Mouse (Mus musculus): ENCODE results near the gene Gm20388. TPM values are rescaled to one million over a fixed set of nuclear protein-coding genes. Genes with fewer than 3 reads are reported as not detected.

The Gm20388 gene
- polyA plus RNA-seq, 1 experiment from 2014 or later: 1.4 TPM

- Histone ChIP-seq H3K4me3 (ENCODE audit: low read depth, low read length) (no peak overlapping the region), H3K9ac (ENCODE audit: low read depth, low read length) (no peak overlapping the region), H3K27me3 (ENCODE audit: control insufficient read depth, insufficient read depth, low read depth, low read length) (no peaks in the 10 kb centered on the region), H3K4me1 (ENCODE audit: control insufficient read depth, low read depth, low read length) (no peaks in the 10 kb centered on the region; the same call in 1 of the 2 replicates), H3K27ac (ENCODE audit: low read length) (no peak overlapping the region), H3K4me2 (ENCODE audit: low read depth, low read length) (no peak overlapping the region), H3K9me3 (replicated peaks; ENCODE audit: control insufficient read depth, low read length) (no peaks in the 10 kb centered on the region), H3K36me3 (ENCODE audit: control insufficient read depth, insufficient read depth) (no peaks in the 10 kb centered on the region)
- ATAC-seq (ENCODE audit: low read depth): no peak
- 62% methylated on average over 5 of the region's 5 CpGs for WGBS (ENCODE audit: insufficient replicate concordance)
These were observed 716.7 kb downstream of the Gm20388 start for GRCm38 (mm10) chr8:120627298-120627697.

GRCm38 (mm10) chr8:120630031-120630430, 719.4 kb downstream of the Gm20388 start:
- Histone ChIP-seq H3K27me3 (ENCODE audit: control insufficient read depth, insufficient read depth, low read depth, low read length) (peaks cover 21% of the 10 kb centered on the region), H3K4me2 (ENCODE audit: low read depth, low read length) (no peak overlapping the region), H3K4me1 (ENCODE audit: control insufficient read depth, low read depth, low read length) (peaks cover 6% of the 10 kb centered on the region; the same call in 1 of the 2 replicates), H3K9ac (ENCODE audit: low read depth, low read length) (no peak overlapping the region), H3K4me3 (ENCODE audit: low read depth, low read length) (no peak overlapping the region), H3K27ac (ENCODE audit: low read length) (no peak overlapping the region), H3K9me3 (replicated peaks; ENCODE audit: control insufficient read depth, low read length) (no peaks in the 10 kb centered on the region), H3K36me3 (ENCODE audit: control insufficient read depth, insufficient read depth) (no peaks in the 10 kb centered on the region)
- 60% methylated on average over 5 of the region's 5 CpGs for WGBS (ENCODE audit: insufficient replicate concordance)
- ATAC-seq (ENCODE audit: low read depth): no peak

DNA sequence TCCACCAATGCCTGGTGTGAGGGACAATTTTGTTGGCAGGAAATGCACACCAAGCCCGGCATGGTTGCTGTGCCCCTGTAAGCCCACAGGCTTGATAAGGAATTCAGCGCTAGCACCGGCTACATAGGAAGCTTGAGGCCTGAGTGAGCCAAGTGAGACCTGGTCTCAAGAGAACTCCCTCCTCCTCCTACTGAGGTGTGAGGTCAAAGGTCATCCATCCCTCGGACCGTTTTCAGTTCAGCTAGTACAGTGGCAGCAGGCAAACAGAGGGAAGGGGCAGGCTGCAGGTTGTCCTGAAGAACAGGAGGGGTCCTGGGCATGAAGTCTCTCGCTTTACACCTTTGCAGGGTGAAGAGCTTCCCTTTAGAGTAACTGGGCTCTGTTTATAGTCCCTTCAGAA, 720.2 kb downstream of the Gm20388 start:
- Histone ChIP-seq H3K9ac (ENCODE audit: low read depth, low read length) (no peak overlapping the region), H3K27ac (ENCODE audit: low read length) (no peak overlapping the region), H3K36me3 (ENCODE audit: control insufficient read depth, insufficient read depth) (no peaks in the 10 kb centered on the region), H3K4me3 (ENCODE audit: low read depth, low read length) (no peak overlapping the region), H3K4me2 (ENCODE audit: low read depth, low read length) (no peak overlapping the region), H3K27me3 (ENCODE audit: control insufficient read depth, insufficient read depth, low read depth, low read length) (peaks cover 26% of the 10 kb centered on the region), H3K9me3 (replicated peaks; ENCODE audit: control insufficient read depth, low read length) (no peaks in the 10 kb centered on the region), H3K4me1 (ENCODE audit: control insufficient read depth, low read depth, low read length) (peaks cover 6% of the 10 kb centered on the region; the same call in 1 of the 2 replicates)
- whole genome bisulfite sequencing (ENCODE audit: insufficient replicate concordance): 36% methylated on average over 6 of the region's 6 CpGs
- no peak for ATAC-seq (ENCODE audit: low read depth)

DNA sequence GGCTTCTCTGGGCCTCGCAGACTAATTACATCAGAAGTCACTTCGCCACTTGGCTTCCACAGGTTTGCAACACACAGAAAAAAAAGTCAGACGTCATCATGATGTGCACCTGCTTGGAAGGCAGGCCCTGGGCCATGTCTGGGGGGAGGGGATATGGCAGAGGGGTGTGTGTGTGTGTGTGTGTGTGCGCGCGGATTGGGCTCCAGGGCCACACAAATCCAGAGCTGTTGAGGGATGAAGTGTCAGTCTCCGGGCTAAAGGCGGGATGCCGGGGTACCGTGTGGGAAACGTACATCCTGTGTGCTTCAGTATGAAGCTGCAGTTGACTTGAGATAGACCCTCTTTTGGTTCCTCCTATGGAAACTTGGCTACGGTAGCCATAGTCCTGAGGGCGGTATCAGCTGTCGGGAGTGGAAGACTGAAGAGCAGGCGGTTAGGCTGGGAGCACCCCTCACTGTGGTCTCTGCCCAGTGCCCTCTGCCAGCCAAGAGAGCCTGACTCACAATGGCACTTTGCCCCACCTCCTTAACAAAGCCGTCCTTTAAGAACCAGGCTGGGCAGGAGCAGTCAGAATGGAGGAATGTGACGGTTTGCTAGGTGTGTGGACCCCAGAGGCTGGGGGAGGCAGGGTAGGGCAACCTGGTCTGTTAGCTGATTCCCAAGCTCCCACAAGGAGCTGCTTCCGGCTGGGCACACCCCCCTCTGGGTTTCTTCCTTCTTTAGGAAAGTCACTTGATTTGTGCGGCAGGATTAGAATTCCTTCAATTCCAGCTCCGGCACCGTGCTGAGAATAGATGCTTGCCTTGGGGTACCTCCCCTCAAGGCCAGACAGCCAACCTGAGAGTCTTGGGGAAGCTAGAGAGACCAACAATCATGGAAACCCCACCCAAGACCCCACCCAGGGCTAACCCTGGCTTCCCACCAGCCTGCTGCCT, 721.1 kb downstream of the Gm20388 start:
- WGBS (ENCODE audit: insufficient replicate concordance): 73% methylated on average over 21 of the region's 21 CpGs
- Histone ChIP-seq H3K9me3 (replicated peaks; ENCODE audit: control insufficient read depth, low read length) (no peaks in the 10 kb centered on the region), H3K27me3 (ENCODE audit: control insufficient read depth, insufficient read depth, low read depth, low read length) (peaks cover 26% of the 10 kb centered on the region), H3K4me2 (ENCODE audit: low read depth, low read length) (no peak overlapping the region), H3K4me3 (ENCODE audit: low read depth, low read length) (no peak overlapping the region), H3K36me3 (ENCODE audit: control insufficient read depth, insufficient read depth) (no peaks in the 10 kb centered on the region), H3K4me1 (ENCODE audit: control insufficient read depth, low read depth, low read length) (peaks cover 6% of the 10 kb centered on the region; the same call in 1 of the 2 replicates), H3K9ac (ENCODE audit: low read depth, low read length) (no peak overlapping the region), H3K27ac (ENCODE audit: low read length) (no peak overlapping the region)
- ATAC-seq (ENCODE audit: low read depth): no peak

DNA sequence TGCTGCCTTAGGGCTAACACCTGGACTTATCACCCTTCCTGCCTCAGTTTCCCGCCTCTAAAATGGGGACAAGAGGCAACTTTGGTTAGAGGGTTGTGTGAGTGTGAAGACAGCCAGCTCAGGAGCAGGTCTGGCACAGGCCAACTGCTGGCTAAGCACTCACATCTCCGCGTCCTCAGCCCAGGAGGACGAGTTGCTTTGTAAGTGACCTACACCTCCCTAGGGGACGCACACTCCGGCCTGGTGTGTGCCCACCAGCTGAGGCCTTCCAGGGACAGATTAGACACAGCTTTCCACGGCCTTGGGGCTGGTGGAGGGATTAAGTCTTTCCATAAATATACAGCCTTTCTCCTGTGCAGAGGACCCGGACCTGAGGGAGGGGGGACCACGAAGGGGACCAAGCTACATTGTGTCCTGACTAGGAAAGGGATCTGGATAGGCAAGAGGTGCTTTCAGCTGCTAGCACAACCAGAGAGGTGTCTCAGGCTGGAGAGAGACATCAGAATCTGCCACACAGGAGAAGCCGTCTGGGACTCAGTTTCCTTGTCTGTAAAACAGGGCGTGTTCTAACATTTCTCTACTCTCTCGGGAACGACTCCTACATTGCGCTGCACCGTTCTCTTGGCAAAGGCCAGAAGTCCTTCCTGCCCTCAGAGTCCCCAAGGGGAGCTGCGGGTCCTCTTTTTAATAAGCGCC, 722.5 kb downstream of the Gm20388 start:
- no peaks in the 10 kb centered on the region for H3K36me3 ChIP-seq (ENCODE audit: control insufficient read depth, insufficient read depth)
- ATAC-seq (ENCODE audit: low read depth): no peak
- peaks cover 6% of the 10 kb centered on the region; the same call in 1 of the 2 replicates for H3K4me1 ChIP-seq (ENCODE audit: control insufficient read depth, low read depth, low read length)
- peak overlapping the region; percentile 58 for H3K4me3 ChIP-seq (ENCODE audit: low read depth, low read length)
- no peak overlapping the region for H3K27ac ChIP-seq (ENCODE audit: low read length)
- no peaks in the 10 kb centered on the region for H3K9me3 ChIP-seq (replicated peaks; ENCODE audit: control insufficient read depth, low read length)
- H3K9ac ChIP-seq (ENCODE audit: low read depth, low read length): no peak overlapping the region
- 40% methylated on average over 17 of the region's 17 CpGs for WGBS (ENCODE audit: insufficient replicate concordance)
- H3K27me3 ChIP-seq (ENCODE audit: control insufficient read depth, insufficient read depth, low read depth, low read length): peaks cover 26% of the 10 kb centered on the region
- peak overlapping the region; percentile 79; the same call in 1 of the 2 replicates for H3K4me2 ChIP-seq (ENCODE audit: low read depth, low read length)

DNA sequence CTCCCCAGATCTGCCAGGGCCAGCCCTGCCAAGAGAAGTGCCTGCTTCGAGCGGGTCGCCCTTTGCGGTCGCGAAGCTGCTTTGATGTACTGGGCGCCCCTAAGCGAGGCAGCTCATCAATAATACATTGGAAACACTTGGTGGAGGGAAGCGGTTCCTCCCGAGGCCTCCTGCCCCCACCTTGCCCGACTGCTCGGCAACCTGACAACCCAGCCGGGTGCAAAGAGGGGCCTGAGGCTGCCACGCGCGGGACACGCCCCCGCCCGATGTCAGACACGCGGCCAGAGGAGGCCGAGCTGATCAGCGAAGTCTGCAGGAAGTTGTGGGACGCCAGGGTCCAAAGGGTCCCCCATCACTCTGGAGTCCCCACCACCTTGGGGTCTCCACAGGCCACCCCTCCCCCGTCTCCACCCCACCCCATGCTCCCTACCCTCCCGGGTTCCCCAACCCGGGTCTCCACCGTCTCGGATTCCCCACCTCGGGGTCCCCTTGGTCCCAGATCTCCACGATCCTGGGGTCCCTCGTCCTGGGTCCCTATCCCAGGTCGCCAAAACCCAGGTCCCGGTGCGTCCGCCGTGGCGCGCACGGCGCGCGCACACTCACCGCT, 723.1 kb downstream of the Gm20388 start:
- Histone ChIP-seq H3K4me1 (ENCODE audit: control insufficient read depth, low read depth, low read length) (peaks cover 6% of the 10 kb centered on the region; the same call in 1 of the 2 replicates), H3K36me3 (ENCODE audit: control insufficient read depth, insufficient read depth) (no peaks in the 10 kb centered on the region), H3K4me2 (ENCODE audit: low read depth, low read length) (peak overlapping the region; percentile 79), H3K27me3 (ENCODE audit: control insufficient read depth, insufficient read depth, low read depth, low read length) (peaks cover 26% of the 10 kb centered on the region), H3K9me3 (replicated peaks; ENCODE audit: control insufficient read depth, low read length) (no peaks in the 10 kb centered on the region), H3K4me3 (ENCODE audit: low read depth, low read length) (peak overlapping the region; percentile 58), H3K9ac (ENCODE audit: low read depth, low read length) (0 out of 2 replicates have a peak overlapping the region, but pooled peaks have one; percentile 40), H3K27ac (ENCODE audit: low read length) (no peak overlapping the region)
- no peak for ATAC-seq (ENCODE audit: low read depth)
- 2% methylated on average over 44 of the region's 44 CpGs for WGBS (ENCODE audit: insufficient replicate concordance)

GRCm38 (mm10) chr8:120634329-120634839, 723.7 kb downstream of the Gm20388 start:
- WGBS (ENCODE audit: insufficient replicate concordance): 1% methylated on average over 42 of the region's 42 CpGs
- peak overlapping the region; percentile 79 for H3K4me2 ChIP-seq (ENCODE audit: low read depth, low read length)
- H3K9me3 ChIP-seq (replicated peaks; ENCODE audit: control insufficient read depth, low read length): no peaks in the 10 kb centered on the region
- peak overlapping the region; percentile 40; the same call in 1 of the 2 replicates for H3K9ac ChIP-seq (ENCODE audit: low read depth, low read length)
- ATAC-seq (ENCODE audit: low read depth): peak; percentile 73
- H3K36me3 ChIP-seq (ENCODE audit: control insufficient read depth, insufficient read depth): no peaks in the 10 kb centered on the region
- peak overlapping the region; percentile 58 for H3K4me3 ChIP-seq (ENCODE audit: low read depth, low read length)
- peaks cover 26% of the 10 kb centered on the region for H3K27me3 ChIP-seq (ENCODE audit: control insufficient read depth, insufficient read depth, low read depth, low read length)
- H3K27ac ChIP-seq (ENCODE audit: low read length): no peak overlapping the region
- peaks cover 6% of the 10 kb centered on the region; the same call in 1 of the 2 replicates for H3K4me1 ChIP-seq (ENCODE audit: control insufficient read depth, low read depth, low read length)

DNA sequence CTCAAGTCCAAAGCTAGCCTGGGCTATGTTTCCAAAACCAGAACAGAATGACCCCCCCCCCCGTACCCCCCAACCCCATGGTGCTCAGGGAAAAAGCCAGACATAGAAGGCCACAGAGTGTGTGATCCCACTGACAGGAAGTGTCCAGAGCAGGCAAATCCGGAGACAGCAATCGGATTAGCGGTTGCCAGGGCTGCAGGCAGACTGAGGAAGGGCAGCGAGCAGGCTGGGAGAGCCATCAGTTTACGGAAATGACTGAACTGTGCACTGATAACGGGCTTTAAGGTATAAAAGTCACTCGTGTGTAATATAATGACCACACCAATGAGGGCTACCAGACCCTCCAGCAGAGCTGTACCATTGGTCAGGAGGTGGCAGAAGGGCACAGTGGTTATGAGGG, 730.6 kb downstream of the Gm20388 start:
- ATAC-seq (ENCODE audit: low read depth): no peak
- no peak overlapping the region for H3K27ac ChIP-seq (ENCODE audit: low read length)
- H3K4me3 ChIP-seq (ENCODE audit: low read depth, low read length): no peak overlapping the region
- no peaks in the 10 kb centered on the region for H3K9me3 ChIP-seq (replicated peaks; ENCODE audit: control insufficient read depth, low read length)
- H3K36me3 ChIP-seq (ENCODE audit: control insufficient read depth, insufficient read depth): no peaks in the 10 kb centered on the region
- H3K27me3 ChIP-seq (ENCODE audit: control insufficient read depth, insufficient read depth, low read depth, low read length): no peaks in the 10 kb centered on the region; the same call in 1 of the 2 replicates
- H3K9ac ChIP-seq (ENCODE audit: low read depth, low read length): no peak overlapping the region
- 24% methylated on average over 8 of the region's 8 CpGs for WGBS (ENCODE audit: insufficient replicate concordance)
- H3K4me2 ChIP-seq (ENCODE audit: low read depth, low read length): no peak overlapping the region
- no peaks in the 10 kb centered on the region for H3K4me1 ChIP-seq (ENCODE audit: control insufficient read depth, low read depth, low read length)

All from liver, embryonic 16.5 days (tissue).